Mouse (Mus musculus): ENCODE results near the gene Gjb1.

GRCm38 (mm10) chrX:101338666-101339065 lies 37.5 kb upstream of the Gjb1 start:
- TF ChIP-seq POLR2A (IDR thresholded peaks at IDR 0.05; ENCODE audit: insufficient read depth, low read depth, low read length) = no peak
- TF ChIP-seq CTCF (IDR thresholded peaks at IDR 0.05) = no peak
- TF ChIP-seq EP300 (IDR thresholded peaks at IDR 0.05; ENCODE audit: insufficient read depth, low read depth, low read length) = no peak
